Mouse (Mus musculus) stomach, postnatal 0 days (tissue): ENCODE results near the gene Dync1li1. TPM values are rescaled to one million over a fixed set of nuclear protein-coding genes. Genes with fewer than 3 reads are reported as not detected.

Experiments
- ATAC-seq: fragments of 200-750 bp; cut with Nextera tagmentation; 2 replicates; pipeline ENCODE4 v1.8.0; 2017; ENCODE audit not compliant: low FRiP score, low TSS enrichment
- DNase-seq: peaks from one replicate; pipeline ENCODE4 v3.0.0-alpha.2; 2016; ENCODE audit warnings: low spot score
- H3K27ac ChIP-seq: fragments of 300-500 bp; sonication (generic); replicated peaks from 2 replicates; pipeline ENCODE4 v1.5.1; 2014; ENCODE audit warnings: mild to moderate bottlenecking, control low read depth
- H3K27me3 ChIP-seq: fragments of 300-500 bp; sonication (generic); 2 replicates; pipeline ENCODE4 v1.6.1; 2014; ENCODE audit warnings: low read length; ENCODE audit not compliant: control insufficient read depth, insufficient read depth
- H3K36me3 ChIP-seq: fragments of 300-500 bp; sonication (generic); 2 replicates; pipeline ENCODE4 v1.6.1; 2014; ENCODE audit warnings: low read length, mixed read lengths; ENCODE audit not compliant: control insufficient read depth, insufficient read depth
- H3K4me1 ChIP-seq: fragments of 300-500 bp; sonication (generic); replicated peaks from 2 replicates; pipeline ENCODE4 v1.6.1; 2014; ENCODE audit warnings: antibody characterized with exemption; ENCODE audit not compliant: control insufficient read depth, insufficient read depth
- H3K4me2 ChIP-seq: fragments of 300-500 bp; sonication (generic); replicated peaks from 2 replicates; pipeline ENCODE4 v1.6.1; 2014; ENCODE audit warnings: low read depth, mild to moderate bottlenecking, control low read depth, moderate library complexity
- H3K4me3 ChIP-seq: fragments of 300-500 bp; sonication (generic); 2 replicates; pipeline ENCODE4 v1.5.1; 2014; ENCODE audit warnings: low read depth, low read length, control low read depth
- H3K9ac ChIP-seq: fragments of 300-500 bp; sonication (generic); 2 replicates; pipeline ENCODE4 v1.6.1; 2014; ENCODE audit warnings: mild to moderate bottlenecking, low read length, control low read depth, mixed read lengths
- H3K9me3 ChIP-seq: fragments of 300-500 bp; sonication (generic); 2 replicates; pipeline ENCODE4 v1.6.1; 2016; ENCODE audit warnings: low read length; ENCODE audit not compliant: control insufficient read depth
- CTCF ChIP-seq: IDR thresholded peaks from 2 replicates; pipeline ENCODE4 v1.5.1; 2016; ENCODE audit warnings: antibody characterized with exemption, low read depth, mild to moderate bottlenecking, moderate library complexity
- EP300 ChIP-seq: optimal IDR thresholded peaks from 2 replicates; pipeline ENCODE3; 2016; ENCODE audit warnings: antibody characterized with exemption
- WGBS: fragments of 180-500 bp; shearing (Covaris S2); extraction: QIAGEN DNeasy Blood & Tissue Kit; methylation state at CpG from one replicate; pipeline ENCODE4 v1.1.7; 2014; 5-methylcytosine and 5-hydroxymethylcytosine counted together
- polyA plus RNA-seq: library from polyadenylated mRNA; unstranded; fragments of >200 nt; fragmentation: Nextera tagmentation; extraction: Ambion mirVana; gene quantifications from 2 replicates; pipeline ENCODE4 v1.2.1, GENCODE M21; 2015

The Dync1li1 gene
- polyA plus RNA-seq, 1 experiment from 2014 or later, result 35.7 TPM

DNA sequence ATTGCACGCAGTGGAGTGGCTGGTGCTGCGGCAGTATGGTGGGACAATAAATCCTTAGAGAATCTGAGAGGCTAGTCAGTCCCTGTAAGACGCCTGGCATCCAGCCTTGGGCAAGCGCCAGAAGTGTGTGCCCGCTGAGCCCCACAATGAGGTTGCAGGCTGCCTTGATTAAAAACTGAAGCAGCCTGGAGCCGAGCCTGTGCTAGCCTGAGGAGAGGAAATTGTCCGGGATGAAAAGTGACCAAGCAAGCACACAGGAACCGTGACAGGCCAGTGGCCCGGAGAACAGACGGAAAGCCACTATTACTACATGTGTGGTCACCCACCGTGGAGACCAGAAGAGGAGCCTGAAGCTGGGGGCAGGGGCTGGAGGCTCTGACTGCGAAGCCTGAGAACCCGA lies 78.4 kb downstream of the Dync1li1 start:
- TF ChIP-seq EP300, result no peak
- no peak for TF ChIP-seq CTCF
- H3K9me3 ChIP-seq, result no peaks in the 10 kb centered on the region
- DNase-seq (no peak), ATAC-seq (no peak)
- H3K4me3 ChIP-seq, result no peak overlapping the region
- no peak overlapping the region for H3K9ac ChIP-seq
- 81% methylated on average over 13 of the region's 13 CpGs for WGBS
- 0 out of 2 replicates have a peak, but pooled peaks cover 4% of the 10 kb centered on the region for H3K36me3 ChIP-seq
- no peak overlapping the region for H3K27ac ChIP-seq
- no peaks in the 10 kb centered on the region for H3K4me1 ChIP-seq
- no peak overlapping the region for H3K4me2 ChIP-seq
- H3K27me3 ChIP-seq, result no peaks in the 10 kb centered on the region

DNA sequence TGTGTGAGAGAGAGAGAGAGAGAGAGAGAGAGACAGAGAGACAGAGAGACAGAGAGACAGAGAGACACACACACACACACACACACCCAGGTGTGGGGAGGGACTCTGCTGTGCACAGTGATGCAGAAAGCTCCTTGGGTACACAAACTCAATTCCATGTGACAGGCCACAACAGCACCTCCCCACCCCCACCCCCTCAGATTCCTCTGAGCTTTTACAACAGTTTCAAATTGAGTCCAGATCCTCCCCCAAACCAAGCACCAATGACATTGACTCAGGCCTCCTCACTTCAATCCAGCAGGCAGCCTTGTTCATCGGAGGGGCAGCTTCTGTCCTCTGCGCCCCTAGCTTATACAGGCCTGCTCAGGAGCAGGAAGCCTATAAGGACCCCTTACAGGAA lies 78.9 kb downstream of the Dync1li1 start:
- no peaks in the 10 kb centered on the region for H3K4me1 ChIP-seq
- no peak overlapping the region for H3K9ac ChIP-seq
- no peak overlapping the region for H3K4me2 ChIP-seq
- 0 out of 2 replicates have a peak, but pooled peaks cover 3% of the 10 kb centered on the region for H3K36me3 ChIP-seq
- no peak for ATAC-seq
- no peak overlapping the region for H3K27ac ChIP-seq
- DNase-seq, result no peak
- no peak overlapping the region for H3K4me3 ChIP-seq
- no peaks in the 10 kb centered on the region for H3K27me3 ChIP-seq
- 74% methylated on average over 2 of the region's 2 CpGs for WGBS
- no peaks in the 10 kb centered on the region for H3K9me3 ChIP-seq
- no peak for TF ChIP-seq EP300
- no peak for TF ChIP-seq CTCF

DNA sequence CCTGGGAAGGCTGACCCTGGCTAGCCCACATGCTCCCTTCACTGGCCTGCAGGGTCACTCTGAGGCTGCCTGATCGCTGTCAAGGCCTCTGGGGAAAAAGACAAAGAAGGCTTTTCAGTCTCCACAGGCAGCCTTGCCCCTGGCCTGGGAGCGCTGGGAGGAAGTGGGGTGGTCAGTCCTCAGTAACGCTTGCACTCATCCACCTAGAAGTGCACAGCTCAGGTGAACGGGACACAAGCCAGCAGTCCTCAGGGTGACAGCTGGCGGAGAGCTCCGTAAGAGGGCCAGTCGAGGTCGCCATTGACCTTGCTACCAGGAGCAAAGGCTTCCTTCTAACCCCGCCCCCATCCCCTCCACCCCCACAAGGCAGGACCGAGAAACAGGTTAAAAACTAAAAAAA lies 79.5 kb downstream of the Dync1li1 start:
- WGBS, result 73% methylated on average over 10 of the region's 10 CpGs
- Histone ChIP-seq H3K4me1 (no peaks in the 10 kb centered on the region), H3K4me3 (no peak overlapping the region), H3K27me3 (no peaks in the 10 kb centered on the region), H3K9me3 (no peaks in the 10 kb centered on the region), H3K36me3 (0 out of 2 replicates have a peak, but pooled peaks cover 3% of the 10 kb centered on the region), H3K9ac (no peak overlapping the region), H3K4me2 (no peak overlapping the region), H3K27ac (no peak overlapping the region)
- ATAC-seq, result no peak
- TF ChIP-seq EP300, result no peak
- no peak for TF ChIP-seq CTCF
- DNase-seq, result no peak

DNA sequence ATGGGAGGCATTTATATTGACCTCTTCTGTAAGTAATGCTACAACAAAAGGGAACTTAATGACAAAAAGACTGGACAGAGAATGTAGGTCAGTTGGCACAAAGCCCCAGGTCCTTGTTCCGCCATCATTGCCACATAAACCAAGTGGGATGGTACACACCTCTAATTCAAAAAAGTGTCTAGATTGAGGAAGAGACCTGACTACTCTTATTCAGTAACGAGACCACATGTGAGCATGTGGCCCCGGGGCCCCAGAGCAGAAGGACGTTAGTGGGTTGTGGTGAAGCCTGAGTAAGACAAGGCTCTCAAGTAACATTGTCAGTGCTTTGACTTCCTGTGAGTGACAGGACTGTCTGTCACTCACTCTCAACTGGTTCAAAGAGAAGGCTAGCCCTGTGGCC lies 81.6 kb downstream of the Dync1li1 start:
- 87% methylated on average over 4 of the region's 4 CpGs for WGBS

DNA sequence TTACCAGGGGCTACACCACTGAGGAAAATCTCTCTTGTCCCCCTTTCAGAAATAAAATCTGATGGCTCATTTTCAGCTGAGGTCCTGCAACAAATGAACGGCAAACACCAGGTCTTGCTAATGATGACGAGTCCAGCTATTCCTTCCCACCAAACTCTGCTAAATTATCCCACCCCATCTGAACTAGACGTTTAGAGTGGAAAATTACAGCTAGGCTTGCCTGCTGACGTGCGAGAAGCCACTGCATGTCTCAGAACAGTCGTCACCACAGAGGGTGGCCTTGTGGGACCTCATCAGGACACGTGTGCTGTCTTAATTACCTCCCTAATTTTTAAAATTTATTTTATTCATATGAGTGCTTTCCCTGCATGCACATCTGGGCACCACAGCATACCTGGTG lies 83.0 kb downstream of the Dync1li1 start:
- DNase-seq (no peak), ATAC-seq (no peak)
- Histone ChIP-seq H3K4me2 (no peak overlapping the region), H3K9ac (no peak overlapping the region), H3K4me3 (no peak overlapping the region), H3K9me3 (no peaks in the 10 kb centered on the region), H3K27me3 (no peaks in the 10 kb centered on the region), H3K36me3 (0 out of 2 replicates have a peak, but pooled peaks cover 3% of the 10 kb centered on the region), H3K27ac (no peak overlapping the region), H3K4me1 (no peaks in the 10 kb centered on the region)
- TF ChIP-seq EP300 (no peak), CTCF (no peak)
- WGBS, result 79% methylated on average over 7 of the region's 7 CpGs

More for the DNA sequence above, 81.6 kb downstream of the Dync1li1 start:
- Histone ChIP-seq H3K4me2 (no peak overlapping the region), H3K9ac (no peak overlapping the region), H3K27ac (no peak overlapping the region), H3K9me3 (no peaks in the 10 kb centered on the region), H3K27me3 (no peaks in the 10 kb centered on the region), H3K4me1 (no peaks in the 10 kb centered on the region), H3K36me3 (0 out of 2 replicates have a peak, but pooled peaks cover 3% of the 10 kb centered on the region), H3K4me3 (no peak overlapping the region)
- ATAC-seq (no peak), DNase-seq (no peak)
- no peak for TF ChIP-seq EP300
- TF ChIP-seq CTCF, result no peak

Other genes starting within 250 kb of the Dync1li1 start
- gene Ccr4, start 183.9 kb upstream of the Dync1li1 start, polyA plus RNA-seq, result not detected in 2 replicates
- gene C130032M10Rik, start 173.1 kb upstream of the Dync1li1 start, polyA plus RNA-seq, result not detected in 2 replicates
- gene Trim71, start 124.4 kb upstream of the Dync1li1 start, polyA plus RNA-seq, result 0.47 and 0.51 TPM in 2 replicates
- 24.4 and 26.4 TPM in 2 replicates for gene Cnot10, start 48.6 kb upstream of the Dync1li1 start, polyA plus RNA-seq
- gene Cmtm6, start 42.3 kb downstream of the Dync1li1 start, polyA plus RNA-seq, result 50.9 and 53.9 TPM in 2 replicates
- gene Cmtm7, start 93.1 kb downstream of the Dync1li1 start, polyA plus RNA-seq, result 83.2 and 84.9 TPM in 2 replicates
- 66.5 and 68.0 TPM in 2 replicates for gene Cmtm8, start 155.4 kb downstream of the Dync1li1 start, polyA plus RNA-seq
- 17.3 and 19.2 TPM in 2 replicates for gene Gpd1l, start 245.2 kb downstream of the Dync1li1 start, polyA plus RNA-seq